8 mouse cellular contexts compared by ENCODE assay signal in the genomic region with DNA sequence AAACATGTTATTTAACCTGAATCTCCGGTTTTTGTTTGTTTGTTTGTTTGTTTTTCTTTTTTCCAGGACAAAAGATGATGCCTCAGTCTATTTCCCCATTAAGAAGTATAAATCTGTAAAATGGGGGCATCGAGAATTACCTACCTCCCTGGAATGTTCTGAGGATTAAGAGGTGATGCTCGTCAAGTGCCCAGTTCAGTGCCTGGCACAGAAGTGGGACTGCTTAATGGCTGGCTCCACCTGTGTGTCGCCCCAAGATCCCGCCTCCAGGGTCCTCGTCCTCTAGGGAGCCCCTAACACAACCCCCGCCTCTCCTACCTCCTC. TPM values are rescaled to one million over a fixed set of nuclear protein-coding genes. Genes with fewer than 3 reads are reported as not detected.
A peak's percentile ranks its signal among the peaks of the same experiment; 100 is the strongest.
DNase-seq lines count a peak whose midpoint lies in the region; ATAC-seq and TF ChIP-seq lines count a peak whose summit lies in the region.

No protein-coding gene starts in this region.

- peaks cover 19% of the 10 kb centered on the region for H3K4me1 ChIP-seq in embryonic facial prominence, embryonic 13.5 days
- H3K4me1 ChIP-seq in intestine, embryonic 15.5 days (replicated peaks), result peaks cover 14% of the 10 kb centered on the region

- H3K4me3 ChIP-seq in left cerebral cortex, adult 2 months, result peak overlapping the region; percentile 93
- peak overlapping the region; percentile 100 for H3K4me3 ChIP-seq in embryonic facial prominence, embryonic 13.5 days
- peak overlapping the region; percentile 99 for H3K4me3 ChIP-seq in intestine, embryonic 15.5 days (replicated peaks)
- peak overlapping the region; percentile 99 for H3K4me3 ChIP-seq in myocyte

- intact Hi-C loops in left cerebral cortex, adult 2 months (cut with DNase I), result loop anchor here (2.0 to 5.0 kb wide), 3 partner anchors 32 to 330 kb away; a partner anchor contains a TSS

- H3K27ac ChIP-seq in left cerebral cortex, adult 2 months, result peak overlapping the region; percentile 100
- peak overlapping the region; percentile 94 for H3K27ac ChIP-seq in embryonic facial prominence, embryonic 13.5 days
- peak overlapping the region; percentile 96 for H3K27ac ChIP-seq in intestine, embryonic 15.5 days

- H3K9me3 ChIP-seq in embryonic facial prominence, embryonic 13.5 days, result no peaks in the 10 kb centered on the region
- no peaks in the 10 kb centered on the region for H3K9me3 ChIP-seq in intestine, embryonic 15.5 days

- peak; percentile 41 for TF ChIP-seq POLR2A in myocyte (IDR thresholded peaks at IDR 0.05; ENCODE audit: insufficient read length, low read depth)

- peaks cover 58% of the 10 kb centered on the region for H3K36me3 ChIP-seq in embryonic facial prominence, embryonic 13.5 days
- H3K36me3 ChIP-seq in intestine, embryonic 15.5 days, result peaks cover 45% of the 10 kb centered on the region
- H3K36me3 ChIP-seq in myocyte (ENCODE audit: control insufficient read depth, insufficient read depth), result peaks cover 16% of the 10 kb centered on the region

- H3ac ChIP-seq in myocyte (ENCODE audit: control insufficient read depth, insufficient read length), result peak overlapping the region; percentile 70

- no peak for ATAC-seq in embryonic facial prominence, embryonic 13.5 days (ENCODE audit: insufficient number of reproducible peaks, insufficient read depth, low FRiP score, low TSS enrichment, low read depth)
- ATAC-seq in intestine, embryonic 15.5 days, result no peak

- H3K9ac ChIP-seq in embryonic facial prominence, embryonic 13.5 days, result peak overlapping the region; percentile 94
- peak overlapping the region; percentile 93 for H3K9ac ChIP-seq in intestine, embryonic 15.5 days

- H3K4me2 ChIP-seq in embryonic facial prominence, embryonic 13.5 days, result peak overlapping the region; percentile 82
- H3K4me2 ChIP-seq in intestine, embryonic 15.5 days (replicated peaks), result peak overlapping the region; percentile 71
- peak overlapping the region; percentile 87 for H3K4me2 ChIP-seq in myocyte (ENCODE audit: low read depth)

- H3K79me2 ChIP-seq in myocyte (ENCODE audit: control insufficient read depth, insufficient read depth), result peaks cover 36% of the 10 kb centered on the region

- WGBS in embryonic facial prominence, embryonic 13.5 days, result 8% methylated on average over 7 of the region's 7 CpGs
- WGBS in intestine, embryonic 15.5 days, result 7% methylated on average over 7 of the region's 7 CpGs

- DNase-seq in left cerebral cortex, adult 2 months (ENCODE audit: extremely low spot score in 1 of 2, low spot score in 2 of 2), result no peak
- no peak for DNase-seq in left cerebral cortex, adult 9 months (ENCODE audit: low spot score in 2 of 2)
- no peak for DNase-seq in testis, postnatal 14 days (ENCODE audit: low spot score)
- DNase-seq in right cerebral cortex, postnatal 25 days, result no peak
- DNase-seq in thymus, postnatal 14 days, result no peak

- no peak for TF ChIP-seq CTCF in left cerebral cortex, adult 2 months (IDR thresholded peaks at IDR 0.05)

- no peaks in the 10 kb centered on the region for H3K27me3 ChIP-seq in embryonic facial prominence, embryonic 13.5 days
- H3K27me3 ChIP-seq in intestine, embryonic 15.5 days (replicated peaks), result no peaks in the 10 kb centered on the region
- H3K27me3 ChIP-seq in myocyte (ENCODE audit: control insufficient read depth, insufficient read depth, insufficient read length), result no peaks in the 10 kb centered on the region

TF ChIP-seq in myocyte, 11 proteins besides CTCF, POLR2A, EP300 and RAD21:
- TF ChIP-seq POLR2AphosphoS2 (IDR thresholded peaks at IDR 0.05; ENCODE audit: insufficient read length, low read depth) (no peak), MYOD1 (IDR thresholded peaks at IDR 0.05; ENCODE audit: control insufficient read depth in 1 of 3, insufficient read length in 2 of 3, low read depth in 2 of 3) (no peak), TCF3 (IDR thresholded peaks at IDR 0.05; ENCODE audit: insufficient read length, low read depth) (no peak), SRF (IDR thresholded peaks at IDR 0.05; ENCODE audit: control insufficient read depth, insufficient read length, low read depth) (no peak), E2F4 (IDR thresholded peaks at IDR 0.05; ENCODE audit: insufficient read depth) (no peak), REST (IDR thresholded peaks at IDR 0.05; ENCODE audit: insufficient read depth, insufficient read length) (no peak), TCF12 (IDR thresholded peaks at IDR 0.05; ENCODE audit: insufficient read depth, poor library complexity, severe bottlenecking) (no peak), MAX (IDR thresholded peaks at IDR 0.05; ENCODE audit: low read depth) (no peak), MYOG (IDR thresholded peaks at IDR 0.05; ENCODE audit: control insufficient read depth in 1 of 3, insufficient read depth in 1 of 3, insufficient read length in 2 of 3, low read depth in 2 of 3) (no peak), USF1 (IDR thresholded peaks at IDR 0.05; ENCODE audit: low read depth) (no peak), CEBPB (IDR thresholded peaks at IDR 0.05; ENCODE audit: insufficient read depth, poor library complexity, severe bottlenecking) (no peak)

RNA-seq across cellular contexts. Expression of a gene that starts 0.5 kb away (rescaled TPM):
- total RNA-seq in left cerebral cortex, adult 2 months (2021), result 10 to 100 TPM; 47.0 to 49.6 TPM
- 47.5 and 51.9 TPM in 2 replicates for polyA plus RNA-seq in embryonic facial prominence, embryonic 13.5 days (2015; fragmentation: Nextera tagmentation; extraction: Ambion mirVana)
- 41.3 and 44.0 TPM in 2 replicates for polyA plus RNA-seq in intestine, embryonic 15.5 days (2015; fragmentation: Nextera tagmentation; extraction: Ambion mirVana)
- 32.1 TPM for polyA plus RNA-seq in myocyte (2012; fragmentation: generic; extraction: Trizol)

RNA-seq across cellular contexts. Expression of a gene that starts 0.8 kb away (rescaled TPM):
- 100 to 1,000 TPM; 251 to 255 TPM for total RNA-seq in left cerebral cortex, adult 2 months (2021)
- polyA plus RNA-seq in embryonic facial prominence, embryonic 13.5 days (2015; fragmentation: Nextera tagmentation; extraction: Ambion mirVana), result 357 and 384 TPM in 2 replicates
- polyA plus RNA-seq in intestine, embryonic 15.5 days (2015; fragmentation: Nextera tagmentation; extraction: Ambion mirVana), result 414 and 427 TPM in 2 replicates
- polyA plus RNA-seq in myocyte (2012; fragmentation: generic; extraction: Trizol), result 207 TPM

RNA-seq across cellular contexts. Expression of a gene that starts 11.9 kb away (rescaled TPM):
- 10 to 100 TPM; 12.2 to 17.8 TPM for total RNA-seq in left cerebral cortex, adult 2 months (2021)
- polyA plus RNA-seq in embryonic facial prominence, embryonic 13.5 days (2015; fragmentation: Nextera tagmentation; extraction: Ambion mirVana), result 4.3 and 5.3 TPM in 2 replicates
- polyA plus RNA-seq in intestine, embryonic 15.5 days (2015; fragmentation: Nextera tagmentation; extraction: Ambion mirVana), result 3.7 and 4.1 TPM in 2 replicates
- 1.9 TPM for polyA plus RNA-seq in myocyte (2012; fragmentation: generic; extraction: Trizol)

RNA-seq across cellular contexts. Expression of a gene that starts 33.4 kb away (rescaled TPM):
- 100 to 1,000 TPM; 115 to 121 TPM for total RNA-seq in left cerebral cortex, adult 2 months (2021)
- 95.2 and 97.8 TPM in 2 replicates for polyA plus RNA-seq in embryonic facial prominence, embryonic 13.5 days (2015; fragmentation: Nextera tagmentation; extraction: Ambion mirVana)
- polyA plus RNA-seq in intestine, embryonic 15.5 days (2015; fragmentation: Nextera tagmentation; extraction: Ambion mirVana), result 75.2 and 75.4 TPM in 2 replicates
- polyA plus RNA-seq in myocyte (2012; fragmentation: generic; extraction: Trizol), result 44.5 TPM

RNA-seq across cellular contexts. Expression of a gene that starts 42.0 kb away (rescaled TPM):
- 10 to 100 TPM; 18.1 to 18.6 TPM for total RNA-seq in left cerebral cortex, adult 2 months (2021)
- 25.3 and 32.1 TPM in 2 replicates for polyA plus RNA-seq in embryonic facial prominence, embryonic 13.5 days (2015; fragmentation: Nextera tagmentation; extraction: Ambion mirVana)
- 24.3 and 25.6 TPM in 2 replicates for polyA plus RNA-seq in intestine, embryonic 15.5 days (2015; fragmentation: Nextera tagmentation; extraction: Ambion mirVana)
- polyA plus RNA-seq in myocyte (2012; fragmentation: generic; extraction: Trizol), result 11.7 TPM
